Mouse (Mus musculus): ENCODE results near the gene Apold1.

- TF ChIP-seq FOSL1 (IDR thresholded peaks at IDR 0.05; ENCODE audit: insufficient read depth, low read length, poor library complexity, severe bottlenecking) (no peak), CTCF (IDR thresholded peaks at IDR 0.05; ENCODE audit: control insufficient read depth, insufficient read depth, insufficient read length) (no peak), MAX (IDR thresholded peaks at IDR 0.05) (no peak), USF1 (IDR thresholded peaks at IDR 0.05; ENCODE audit: low read depth) (no peak), MYOD1 (IDR thresholded peaks at IDR 0.05; ENCODE audit: control insufficient read depth, insufficient read length, low read depth) (no peak), MYOG (IDR thresholded peaks at IDR 0.05; ENCODE audit: control insufficient read depth, extremely low read depth, insufficient read length) (no peak), CEBPB (IDR thresholded peaks at IDR 0.05; ENCODE audit: low read depth) (no peak)
Observed at GRCm38 (mm10) chr6:135024781-135025420, 43.4 kb downstream of the Apold1 start.

All from C2C12 (cell line).